Mouse (Mus musculus): ENCODE results near the gene Hoxa10.

The Hoxa10 gene

DNA sequence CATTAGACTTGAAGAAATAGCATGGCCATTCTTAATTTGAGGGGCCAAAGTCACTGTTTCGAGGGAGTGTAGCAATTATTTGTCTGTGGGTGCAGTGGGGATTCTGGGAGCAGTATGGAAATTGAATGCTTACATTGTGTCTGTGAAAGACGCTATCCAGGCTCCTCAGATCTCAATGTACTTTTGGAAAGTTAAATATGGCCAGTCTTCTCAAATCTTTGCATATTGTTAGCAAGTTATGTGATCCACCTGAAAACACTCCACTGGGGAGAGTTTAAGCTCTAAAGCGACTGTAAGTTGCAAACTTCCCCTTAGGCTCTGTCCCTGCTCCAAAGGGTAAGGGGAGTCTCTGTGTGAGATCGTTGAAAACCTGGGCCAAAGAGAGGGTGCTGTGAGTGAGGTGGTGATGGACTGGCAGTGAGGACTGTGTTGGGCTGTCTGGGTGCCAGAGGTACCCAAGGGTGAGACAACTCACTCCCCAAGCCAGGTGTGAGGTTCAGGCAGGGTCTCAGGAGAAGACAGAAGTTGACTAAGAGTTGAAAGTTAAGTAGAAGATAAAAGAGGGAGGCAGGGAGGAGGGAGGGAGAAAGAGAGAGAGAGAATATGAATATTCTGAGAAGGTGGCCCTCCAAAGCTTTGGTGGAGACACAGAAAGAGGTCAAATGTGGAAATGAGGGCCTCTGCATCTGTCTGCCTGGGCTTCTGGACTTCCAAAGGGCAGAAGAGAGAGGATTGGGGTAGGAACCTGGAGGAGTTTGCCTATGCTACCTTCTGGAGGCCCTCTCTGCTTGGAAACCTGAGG is 33.6 kb downstream of the Hoxa10 start:
- no peak for DNase-seq (ENCODE audit: extremely low spot score, low read depth, low spot score)

DNA sequence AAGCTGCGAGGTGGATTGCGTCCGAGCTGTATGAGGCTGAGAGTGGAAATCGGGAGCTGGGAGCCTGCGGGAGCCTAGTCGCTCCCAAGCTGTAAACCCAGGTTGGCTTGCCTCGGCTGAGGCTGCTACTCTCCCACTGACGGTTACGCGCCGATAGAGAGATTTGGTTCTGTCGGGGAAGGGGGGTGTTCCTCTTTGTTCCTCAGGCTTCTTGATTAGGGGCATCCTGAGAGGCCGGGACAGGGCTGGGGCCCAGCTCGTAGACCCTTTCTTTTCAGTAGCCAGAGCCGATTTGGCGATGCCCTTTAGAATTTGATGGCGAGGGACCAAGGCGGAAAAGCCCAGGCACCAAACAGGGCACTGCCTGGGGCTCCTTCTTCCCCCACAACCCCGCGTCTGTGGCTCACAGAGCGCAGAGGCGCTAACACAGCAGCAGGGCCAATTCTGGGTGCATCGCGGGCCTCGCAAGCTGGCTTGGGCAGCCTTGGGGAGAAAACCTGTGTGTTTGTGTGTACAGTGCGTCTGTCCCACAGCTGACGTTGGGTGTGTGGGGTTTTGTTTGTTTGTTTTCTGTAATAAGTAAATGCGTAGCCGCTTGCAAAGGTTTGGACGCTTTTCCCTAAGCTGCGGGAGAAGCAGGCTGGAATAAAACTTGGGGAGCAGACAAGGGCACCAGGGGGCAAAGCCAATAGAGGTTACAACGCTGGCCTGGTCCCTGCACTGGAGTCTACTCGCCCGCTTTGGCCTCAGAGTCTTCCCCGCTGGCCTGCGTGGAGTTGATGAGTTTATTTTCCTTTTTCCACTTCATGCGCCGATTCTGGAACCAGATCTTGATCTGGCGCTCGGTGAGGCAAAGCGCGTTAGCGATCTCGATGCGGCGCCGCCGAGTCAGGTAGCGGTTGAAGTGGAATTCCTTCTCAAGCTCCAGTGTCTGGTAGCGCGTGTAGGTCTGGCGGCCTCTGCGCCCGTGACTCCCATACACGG is 34.7 kb downstream of the Hoxa10 start:
- no peak for DNase-seq (ENCODE audit: extremely low spot score, low read depth, low spot score)

DNA sequence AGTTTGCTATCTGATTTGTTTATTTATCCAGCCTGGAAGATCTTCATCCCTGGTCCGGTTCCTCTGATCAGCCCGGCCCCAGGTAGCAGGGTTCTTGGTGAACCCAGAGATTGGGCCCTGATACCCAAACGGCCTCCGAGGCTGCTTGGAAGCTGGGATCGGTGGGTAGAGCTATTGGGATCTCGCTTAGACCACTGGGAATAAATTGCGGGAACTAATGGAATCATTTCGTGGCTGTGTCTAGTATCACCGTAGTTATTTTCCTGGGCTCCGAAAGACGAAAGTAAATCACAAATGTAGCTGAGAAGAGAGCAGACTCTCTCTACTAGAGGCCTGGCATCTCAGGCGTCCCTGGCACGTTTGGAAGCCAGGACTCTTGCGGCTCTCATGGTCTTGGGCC is 35.4 kb downstream of the Hoxa10 start:
- no peak for DNase-seq (ENCODE audit: extremely low spot score, low read depth, low spot score)

- no peak for DNase-seq (ENCODE audit: extremely low spot score, low read depth, low spot score)
These were observed 36.5 kb downstream of the Hoxa10 start, which contains the start of gene Hoxa5 for GRCm38 (mm10) chr6:52204050-52204752. Gene Hoxa5 (minus strand): TSS chr6:52204587.

- no peak for DNase-seq (ENCODE audit: extremely low spot score, low read depth, low spot score)
These were observed 37.1 kb downstream of the Hoxa10 start for GRCm38 (mm10) chr6:52203371-52204049.

GRCm38 (mm10) chr6:52203121-52203370 is 37.6 kb downstream of the Hoxa10 start:
- no peak for DNase-seq (ENCODE audit: extremely low spot score, low read depth, low spot score)

DNA sequence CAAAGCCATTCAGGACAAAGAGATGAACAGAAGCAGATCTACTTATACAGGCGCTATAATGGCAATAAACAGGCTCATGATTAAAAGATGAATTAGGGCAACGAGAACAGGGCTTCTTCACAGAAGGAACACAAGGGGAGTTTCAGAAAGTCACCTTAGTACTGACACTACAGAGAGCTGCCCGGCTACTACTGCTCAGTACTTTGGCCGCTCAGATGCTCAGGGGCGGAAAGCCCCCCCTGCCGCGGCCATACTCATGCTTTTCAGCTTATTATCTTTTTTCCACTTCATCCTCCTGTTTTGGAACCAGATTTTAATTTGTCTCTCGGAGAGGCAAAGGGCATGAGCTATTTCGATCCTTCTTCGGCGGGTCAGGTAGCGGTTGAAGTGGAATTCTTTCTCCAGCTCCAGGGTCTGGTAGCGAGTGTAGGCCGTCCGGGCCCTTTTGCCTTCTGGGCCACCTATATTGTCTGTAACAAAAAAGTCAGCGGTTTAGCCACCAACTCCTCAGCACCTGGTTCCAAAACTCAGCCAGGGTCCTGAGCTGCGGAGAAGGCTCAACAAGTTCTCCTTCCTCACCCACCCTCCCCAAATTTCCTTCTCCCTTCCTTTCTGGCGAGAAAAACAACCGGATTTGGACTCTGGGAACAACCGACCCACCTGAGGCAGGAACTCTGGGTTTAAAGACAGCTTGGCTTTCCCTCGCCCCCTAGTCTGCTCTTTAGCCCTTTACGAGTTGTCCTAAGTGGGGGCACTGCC is 38.1 kb downstream of the Hoxa10 start:
- no peak for DNase-seq (ENCODE audit: extremely low spot score, low read depth, low spot score)

- no peak for DNase-seq (ENCODE audit: extremely low spot score, low read depth, low spot score)
These were observed 39.4 kb downstream of the Hoxa10 start for GRCm38 (mm10) chr6:52201269-52201668.

GRCm38 (mm10) chr6:52200751-52201250 is 39.9 kb downstream of the Hoxa10 start:
- no peak for DNase-seq (ENCODE audit: extremely low spot score, low read depth, low spot score)

DNA sequence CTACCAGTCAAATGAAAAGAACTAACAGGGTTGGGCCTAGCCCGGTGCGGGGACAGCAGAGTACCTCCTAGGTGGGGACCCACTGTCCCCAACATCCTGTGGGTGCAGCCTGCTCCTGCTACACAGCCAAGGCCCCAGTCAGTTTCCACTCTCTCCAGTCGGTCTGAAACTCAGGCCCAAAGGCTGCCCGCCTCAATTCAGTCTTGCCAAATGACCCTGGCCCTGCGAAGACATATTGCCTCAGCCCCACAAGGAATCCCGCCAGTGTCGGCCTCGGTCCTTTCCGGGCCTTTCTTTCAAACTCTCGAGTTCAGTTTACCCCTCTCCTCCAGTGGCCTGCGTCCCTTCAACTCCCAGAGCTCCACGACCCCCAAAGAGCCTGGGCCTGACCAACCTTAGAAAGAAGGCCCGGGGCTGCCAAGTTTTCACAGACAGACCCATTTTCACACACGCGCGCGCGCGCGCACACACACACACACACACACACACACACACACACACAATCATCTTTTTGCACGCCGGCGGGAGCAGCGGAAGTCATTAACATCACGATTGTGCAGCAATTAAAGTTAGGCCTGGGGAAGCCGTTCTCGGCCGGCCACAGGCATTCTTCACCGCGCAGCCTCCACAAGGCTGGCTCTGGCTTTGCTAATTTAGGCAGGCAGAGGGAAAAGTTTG is 40.4 kb downstream of the Hoxa10 start:
- no peak for DNase-seq (ENCODE audit: extremely low spot score, low read depth, low spot score)

GRCm38 (mm10) chr6:52197271-52197670 is 43.4 kb downstream of the Hoxa10 start:
- DNase-seq (ENCODE audit: extremely low spot score, low read depth, low spot score): no peak

- DNase-seq (ENCODE audit: extremely low spot score, low read depth, low spot score): no peak
These were observed 43.8 kb downstream of the Hoxa10 start for GRCm38 (mm10) chr6:52196811-52197210.

DNA sequence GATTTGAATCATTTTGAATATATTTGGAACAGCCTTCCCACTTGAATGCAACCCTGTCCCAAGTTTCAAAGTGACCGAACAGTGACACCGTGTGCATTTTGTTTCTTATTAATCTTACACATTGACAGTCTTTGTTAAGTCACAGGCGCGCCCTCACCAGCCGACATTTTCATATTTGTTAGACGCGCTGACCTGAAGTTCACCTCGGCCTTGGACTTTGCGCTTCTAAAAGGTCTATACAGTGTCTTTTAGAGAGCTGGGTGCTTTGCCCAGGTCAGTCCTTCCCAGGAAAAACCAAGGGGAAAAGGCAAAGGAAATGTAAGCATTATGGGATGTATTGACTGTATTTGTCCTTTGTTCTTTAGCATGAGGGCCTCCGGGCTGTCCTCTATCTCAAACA is 46.0 kb downstream of the Hoxa10 start:
- no peak for DNase-seq (ENCODE audit: extremely low spot score, low read depth, low spot score)

GRCm38 (mm10) chr6:52191860-52192550 is 48.6 kb downstream of the Hoxa10 start:
- no peak for DNase-seq (ENCODE audit: extremely low spot score, low read depth, low spot score)

GRCm38 (mm10) chr6:52190906-52191810 is 49.5 kb downstream of the Hoxa10 start, which contains the start of gene Hoxa4:
Gene Hoxa4 (minus strand): TSS chr6:52191753.
- DNase-seq (ENCODE audit: extremely low spot score, low read depth, low spot score): no peak

DNA sequence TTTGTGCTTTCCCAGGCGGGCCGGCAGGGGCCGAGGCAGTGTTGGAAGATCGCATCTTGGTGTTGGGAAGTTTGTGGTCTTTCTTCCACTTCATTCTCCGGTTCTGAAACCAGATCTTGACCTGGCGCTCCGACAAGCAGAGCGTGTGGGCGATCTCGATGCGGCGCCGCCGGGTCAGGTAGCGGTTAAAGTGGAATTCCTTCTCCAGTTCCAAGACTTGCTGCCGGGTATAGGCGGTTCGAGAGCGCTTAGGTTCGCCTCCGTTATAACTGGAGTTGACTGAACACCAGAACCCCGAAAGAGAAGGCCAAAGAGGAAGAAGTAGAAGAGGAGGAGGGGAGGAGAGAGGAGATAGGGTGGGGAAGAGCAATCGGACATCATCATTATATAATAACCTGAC is 50.2 kb downstream of the Hoxa10 start:
- DNase-seq (ENCODE audit: extremely low spot score, low read depth, low spot score): no peak

DNA sequence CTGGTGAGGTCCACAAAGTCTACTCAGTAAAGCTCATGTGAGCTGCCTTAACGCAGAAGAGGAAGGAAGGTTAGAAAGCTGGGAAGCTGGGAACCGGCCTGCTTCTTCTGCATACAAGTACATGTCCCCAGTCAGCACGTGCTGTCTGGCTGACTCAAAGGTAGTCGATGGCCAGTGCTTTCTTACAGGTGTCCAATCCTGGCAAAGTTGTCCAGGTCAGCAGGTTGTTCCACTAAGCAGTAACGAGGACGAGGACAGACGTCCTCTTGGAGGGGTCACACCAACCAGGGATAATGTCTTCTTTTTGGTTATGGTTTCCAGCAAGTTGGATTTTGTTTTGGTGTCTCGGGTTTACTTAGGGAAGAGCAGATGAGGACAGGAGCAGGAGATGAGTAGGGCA is 50.7 kb downstream of the Hoxa10 start:
- DNase-seq (ENCODE audit: extremely low spot score, low read depth, low spot score): no peak

DNA sequence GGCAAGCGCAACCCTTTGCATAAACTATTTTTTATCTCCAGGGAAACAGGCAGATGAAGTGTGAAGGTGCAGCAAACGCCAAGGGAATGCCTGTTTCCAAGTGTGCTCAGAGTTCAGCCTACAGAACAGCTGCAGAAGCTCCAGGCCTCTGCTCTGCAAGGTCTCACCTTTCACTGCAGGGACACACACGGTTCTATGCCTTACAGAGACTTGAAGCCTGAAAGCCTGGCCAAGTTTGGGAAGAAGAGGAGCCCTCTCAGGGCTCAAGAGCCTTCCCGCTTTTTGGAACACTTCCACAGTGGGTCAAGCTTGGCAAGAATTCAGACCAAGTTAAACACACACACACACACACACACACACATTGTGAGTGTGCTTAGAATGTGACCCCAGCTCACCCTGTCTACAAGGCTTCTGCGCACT is 51.5 kb downstream of the Hoxa10 start:
- no peak for DNase-seq (ENCODE audit: extremely low spot score, low read depth, low spot score)

All from hindlimb bud, embryonic 11.5 days (tissue).